Mouse (Mus musculus) induced T-regulatory cell, adult 2 months (primary cell): ENCODE results near the gene Glcci1.
"Not testable (repeated sequence)": the region's sequence is repeated elsewhere in the genome, so short reads cannot be mapped to it uniquely, and the experiment has no call there.

Experiments
- DNase-seq: peaks from one replicate; pipeline ENCODE4 v3.0.0-alpha.2; 2012; ENCODE audit warnings: low read depth

Gene Glcci1

DNA sequence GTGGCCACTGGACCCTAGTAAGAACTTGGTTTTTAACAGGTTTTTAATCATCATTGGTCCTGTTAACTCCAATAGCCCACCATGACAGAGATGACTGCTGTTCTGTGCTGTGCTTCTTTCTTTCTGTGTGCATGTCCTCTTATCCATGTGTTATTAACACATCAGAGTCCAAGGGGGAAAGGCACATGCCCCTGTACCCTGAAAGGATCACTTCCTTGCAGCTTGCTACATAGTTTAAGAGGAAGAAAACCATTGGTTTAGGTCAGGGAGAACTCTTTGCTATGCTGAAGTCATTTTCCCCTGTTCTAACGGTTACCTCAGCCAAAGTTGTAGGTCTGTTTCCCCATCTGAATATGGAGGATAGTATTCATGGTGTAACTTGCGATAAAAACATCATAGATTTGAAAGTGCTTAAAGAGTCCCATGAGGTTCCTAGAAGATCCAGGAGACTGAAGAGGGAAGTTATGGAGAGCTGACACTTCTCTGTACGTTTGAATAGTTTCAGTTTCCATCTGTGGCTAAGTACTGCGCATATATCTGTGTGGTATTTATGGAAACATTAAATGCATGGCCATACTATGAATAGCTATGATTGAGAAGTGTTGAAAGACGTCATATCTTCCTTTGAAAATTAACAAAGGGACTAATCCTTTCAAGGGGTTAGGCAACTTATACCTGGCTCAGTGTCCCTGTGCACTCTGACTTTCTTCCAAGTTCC is 14.1 kb upstream of the Glcci1 start:
- peak; percentile 67 for DNase-seq

DNA sequence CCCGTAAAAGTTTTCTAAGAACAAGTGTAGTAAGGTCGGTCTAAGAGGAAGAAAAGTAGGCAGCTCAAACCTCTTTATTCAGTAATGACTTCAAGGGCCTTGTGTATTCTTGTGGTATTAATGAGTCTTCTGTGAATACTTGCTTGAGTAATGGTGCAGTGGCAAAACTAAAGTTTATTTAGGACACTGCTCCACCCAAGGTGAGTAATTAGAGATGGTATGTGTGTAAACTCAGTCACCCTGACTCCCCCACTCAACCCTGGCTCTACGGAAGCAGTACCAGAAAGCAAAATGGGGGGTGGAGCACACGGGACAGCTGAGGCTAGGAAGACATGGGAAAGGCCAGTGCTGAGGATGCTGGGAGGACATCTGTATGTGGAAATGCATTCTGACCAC is 13.6 kb upstream of the Glcci1 start:
- no peak for DNase-seq

DNA sequence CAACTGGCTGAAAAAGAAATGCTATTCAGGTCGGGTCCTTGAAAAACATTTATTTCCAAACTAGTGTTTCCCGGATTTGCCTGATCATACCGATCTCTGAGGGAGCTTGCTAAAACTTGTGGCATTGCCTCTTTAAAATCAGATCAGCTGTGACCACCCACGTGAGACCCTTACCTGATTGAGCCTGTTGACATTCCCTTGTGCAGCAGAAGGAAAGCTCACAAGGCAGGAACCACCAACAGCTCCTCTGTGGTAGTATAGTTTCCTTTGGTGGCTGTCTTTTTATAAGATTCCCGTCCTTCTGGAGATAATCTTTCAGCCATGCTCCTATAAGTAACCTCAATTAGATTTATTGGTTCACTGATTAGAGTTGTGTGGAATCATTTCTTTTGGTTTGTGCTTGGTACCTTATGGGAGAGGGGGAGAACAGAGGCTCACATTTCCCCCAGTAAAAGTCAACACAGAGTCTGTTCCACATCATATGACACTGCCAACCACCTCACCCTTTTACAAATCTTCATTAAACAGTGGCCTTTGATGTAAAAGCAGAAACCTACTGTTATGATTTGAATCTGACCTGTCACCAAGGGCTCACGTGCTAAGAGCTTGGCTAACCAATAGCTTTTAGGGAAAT is 12.0 kb upstream of the Glcci1 start:
- DNase-seq, result no peak

DNA sequence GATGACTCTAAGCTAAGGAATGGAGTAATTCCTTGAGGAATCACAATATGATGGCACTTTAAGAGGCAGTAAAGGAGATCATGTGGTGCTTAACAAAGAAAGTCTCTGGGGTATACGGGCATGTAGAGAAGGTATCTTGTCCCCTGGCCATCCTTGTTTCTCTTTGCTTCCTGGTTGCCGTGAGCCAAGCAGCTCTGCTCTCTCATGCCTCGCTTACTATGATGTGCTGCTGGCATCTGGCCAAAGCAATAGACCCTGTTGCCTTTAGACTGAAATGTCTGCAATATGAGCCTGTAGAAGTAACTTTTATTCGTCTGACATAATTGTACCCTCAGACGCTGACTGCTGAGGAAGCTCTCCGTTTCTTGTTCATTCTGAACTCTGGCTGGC is 11.5 kb upstream of the Glcci1 start:
- DNase-seq, result no peak

DNA sequence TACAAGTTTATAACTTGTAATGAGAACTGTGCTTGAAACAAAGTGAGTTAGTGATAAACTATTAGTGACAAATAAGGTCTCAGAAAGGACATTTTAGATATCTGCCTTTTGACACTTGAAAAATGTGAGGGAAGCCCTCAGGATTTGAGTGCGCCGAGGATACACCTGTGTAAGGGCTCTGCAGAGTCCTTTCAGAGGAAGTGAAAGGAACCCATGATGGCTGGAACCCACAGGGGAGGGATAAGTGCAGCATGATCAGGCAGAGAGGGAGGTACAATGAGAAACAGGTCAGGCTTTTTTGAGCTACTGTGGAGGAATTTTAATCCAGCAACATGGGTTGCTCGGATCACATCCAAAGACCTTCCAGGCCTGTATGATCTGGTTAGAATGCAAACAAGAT is 10.4 kb upstream of the Glcci1 start:
- DNase-seq, result no peak

DNA sequence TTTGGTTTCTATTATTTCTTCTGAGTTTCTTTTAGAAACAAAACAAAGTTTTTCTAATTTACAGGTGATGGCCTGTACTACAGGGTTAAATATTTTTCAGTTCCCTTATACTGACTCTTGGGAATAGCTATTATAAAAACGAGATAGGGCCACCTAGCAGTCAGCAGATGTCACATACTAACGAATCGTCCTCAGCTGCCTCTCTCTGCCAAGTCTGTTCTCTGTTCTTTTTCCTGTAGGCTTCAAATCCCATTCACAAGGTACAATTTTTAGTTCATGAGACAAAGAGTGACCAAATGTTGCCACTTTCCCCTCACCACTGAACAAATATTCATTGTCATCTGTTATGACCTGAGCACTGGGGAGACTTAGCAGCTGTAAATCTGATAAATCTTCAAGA is 5.4 kb upstream of the Glcci1 start:
- DNase-seq, result no peak

DNA sequence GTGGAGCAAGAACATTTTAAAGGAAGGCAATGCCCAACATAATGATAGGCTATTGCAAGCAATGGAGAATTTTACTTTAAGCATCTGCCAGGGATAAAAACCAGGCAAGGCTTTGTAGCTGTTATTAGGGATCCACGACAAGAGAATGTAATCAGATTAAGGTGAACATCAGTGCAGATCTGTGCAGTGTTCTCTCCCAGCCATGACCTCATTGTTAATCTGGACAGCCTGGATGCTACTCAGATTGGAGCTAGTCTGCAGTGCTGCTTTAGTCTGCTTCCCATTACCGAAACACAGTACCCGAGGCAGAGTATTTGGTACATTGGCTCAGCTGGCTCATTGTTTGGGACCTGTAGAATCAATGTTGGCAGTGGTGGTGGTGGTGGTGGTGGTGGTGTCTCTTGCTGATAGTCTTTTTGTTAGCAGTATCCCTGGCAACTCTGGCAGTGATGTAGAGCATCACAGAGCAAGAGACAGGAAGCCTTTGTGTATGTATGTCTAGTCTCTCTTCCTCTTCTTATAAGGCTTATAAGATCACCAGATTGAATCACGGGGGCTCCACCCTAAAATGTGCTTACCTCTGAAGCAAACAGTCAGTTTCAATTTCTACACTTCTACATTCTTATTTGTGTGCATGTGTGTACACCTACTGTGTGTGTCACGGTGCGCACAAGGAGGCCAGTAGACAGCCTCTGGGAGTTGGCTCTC is 4.7 kb upstream of the Glcci1 start:
- peak; percentile 87 for DNase-seq

DNA sequence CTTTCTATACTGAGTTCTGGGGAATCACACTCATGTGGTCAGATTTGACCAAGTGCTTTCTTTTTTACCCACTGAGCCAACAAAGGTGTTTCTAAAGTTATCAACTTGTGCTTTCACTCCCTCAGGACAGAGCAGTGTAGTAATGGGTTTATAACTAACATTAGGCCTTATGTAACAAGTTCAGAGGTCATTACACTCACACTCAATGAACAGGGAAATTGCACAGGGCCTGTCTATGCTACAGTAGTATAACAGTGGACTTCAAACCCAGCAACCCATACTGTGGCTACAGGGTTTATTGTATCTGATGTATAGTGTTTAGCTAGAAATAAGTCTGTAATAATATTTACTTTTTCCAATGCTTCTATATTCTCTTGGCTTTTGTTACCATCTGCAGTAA is 2.8 kb upstream of the Glcci1 start:
- no peak for DNase-seq

DNA sequence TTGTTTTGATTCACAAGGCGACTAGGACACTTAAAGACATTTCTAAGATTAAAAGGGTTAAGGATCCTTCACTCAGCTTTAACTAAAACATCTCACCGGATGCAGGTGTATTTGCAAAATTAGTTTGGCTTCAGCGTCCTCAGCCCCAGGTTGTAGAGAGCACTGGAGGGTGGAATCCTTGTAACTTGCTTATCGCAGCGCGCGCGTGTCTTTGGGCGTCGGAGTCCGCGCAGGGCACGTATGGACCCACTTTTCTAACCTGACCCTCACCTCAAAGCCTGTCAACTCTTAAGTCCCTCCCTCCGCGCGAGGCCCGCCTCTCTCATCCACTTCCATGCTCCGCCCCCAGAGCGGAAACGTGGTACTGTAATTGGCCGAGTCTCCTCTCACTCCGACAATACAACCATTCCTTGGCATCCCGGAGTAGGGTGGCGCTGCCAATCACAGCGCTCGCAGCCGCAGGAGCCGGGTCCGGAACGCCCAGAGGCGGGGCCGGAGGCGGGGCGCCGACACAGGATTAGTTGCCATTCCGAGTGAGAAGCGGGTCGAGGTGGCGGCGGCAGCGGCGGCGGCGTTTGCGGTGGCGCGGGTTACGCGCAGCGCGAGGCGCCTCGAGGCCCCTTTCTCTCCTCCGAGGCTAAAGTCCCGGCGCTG is 390 bp upstream of the Glcci1 start:
- DNase-seq, result peak; percentile 99

DNA sequence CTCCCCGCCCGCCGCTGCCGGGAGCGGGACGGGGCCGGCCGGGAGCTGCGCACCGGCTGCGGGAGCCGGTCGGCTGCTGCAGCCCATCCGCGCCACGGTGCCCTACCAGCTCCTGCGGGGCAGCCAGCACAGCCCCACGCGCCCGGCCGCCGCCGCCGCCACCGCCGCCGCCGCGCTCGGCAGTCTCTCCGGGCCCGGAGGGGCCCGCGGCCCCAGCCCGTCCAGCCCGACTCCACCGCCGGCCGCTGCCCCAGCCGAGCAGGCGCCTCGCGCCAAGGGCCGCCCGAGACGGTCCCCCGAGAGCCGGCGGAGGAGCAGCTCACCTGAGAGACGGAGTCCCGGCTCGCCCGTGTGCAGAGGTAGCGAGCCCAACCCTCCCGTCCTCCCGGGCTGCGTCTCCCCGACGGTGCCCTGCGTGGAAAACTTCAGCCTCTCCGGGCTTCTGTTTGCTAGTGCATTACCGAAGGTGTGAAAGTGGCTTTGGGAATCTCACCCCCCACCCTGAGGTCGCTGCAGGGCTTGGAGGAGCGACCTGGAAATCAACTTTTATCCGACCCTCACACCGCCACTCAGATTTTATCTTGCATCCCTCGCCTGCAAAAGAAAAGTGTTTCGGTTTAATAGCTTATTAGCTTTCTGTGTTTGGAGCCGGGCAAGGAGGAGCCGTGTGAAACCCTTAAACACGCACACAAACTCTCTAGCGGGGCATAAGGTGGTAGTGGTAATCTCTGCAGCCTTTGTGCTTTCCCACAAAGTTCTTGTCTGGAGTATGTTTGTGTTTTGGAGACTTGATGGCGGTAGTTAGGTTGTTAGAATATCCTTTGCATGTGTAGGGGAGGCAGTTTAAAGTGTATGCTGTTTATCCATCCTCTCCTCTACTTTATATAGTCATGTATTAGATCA is 812 bp downstream of the Glcci1 start:
- DNase-seq, result peak; percentile 74

DNA sequence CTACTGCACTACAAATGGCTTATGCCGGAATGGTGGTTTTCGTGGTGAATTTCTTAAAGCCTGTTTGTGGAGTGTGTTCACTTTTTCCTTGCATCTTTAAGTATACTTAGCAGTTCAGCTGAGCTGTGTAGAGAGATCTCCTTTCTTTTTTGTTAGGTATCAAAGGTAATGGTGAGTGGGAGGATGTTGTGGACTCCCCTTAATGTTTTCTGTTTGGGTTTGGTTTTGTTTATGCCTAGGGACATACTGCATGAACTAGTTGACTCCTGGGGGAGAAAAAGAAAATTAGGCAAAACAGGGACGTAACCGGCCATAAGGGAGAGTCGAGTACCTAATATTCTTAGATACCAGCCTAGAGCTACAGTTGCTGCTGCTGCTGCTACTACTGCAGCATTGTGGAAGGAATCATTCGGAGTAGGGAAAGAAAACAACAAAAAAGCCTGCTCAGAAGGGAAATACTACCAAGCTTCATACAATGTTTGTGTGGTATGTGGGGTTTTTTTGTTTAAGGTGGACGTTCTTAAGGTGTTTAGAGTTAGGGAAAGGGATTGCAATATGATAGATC is 1.5 kb downstream of the Glcci1 start:
- DNase-seq, result no peak

DNA sequence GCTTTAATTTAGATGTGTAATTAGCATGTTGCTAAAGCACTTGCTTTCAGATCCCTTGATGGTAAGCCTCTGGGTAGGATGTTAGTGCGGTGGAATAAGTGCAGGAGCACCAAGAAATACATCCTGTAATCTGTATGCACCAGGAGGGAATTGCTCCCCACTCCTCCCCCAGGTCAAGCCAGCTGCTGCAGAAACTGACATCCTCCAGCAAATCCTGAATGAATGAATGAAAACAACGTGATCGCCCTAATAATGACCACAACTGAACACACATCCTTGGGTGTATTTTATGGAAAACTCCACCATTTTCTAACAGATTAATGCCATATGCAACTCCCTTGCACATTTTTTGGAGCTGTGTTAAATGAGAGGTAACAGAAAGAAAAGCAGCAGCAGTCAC is 2.0 kb downstream of the Glcci1 start:
- DNase-seq, result no peak

DNA sequence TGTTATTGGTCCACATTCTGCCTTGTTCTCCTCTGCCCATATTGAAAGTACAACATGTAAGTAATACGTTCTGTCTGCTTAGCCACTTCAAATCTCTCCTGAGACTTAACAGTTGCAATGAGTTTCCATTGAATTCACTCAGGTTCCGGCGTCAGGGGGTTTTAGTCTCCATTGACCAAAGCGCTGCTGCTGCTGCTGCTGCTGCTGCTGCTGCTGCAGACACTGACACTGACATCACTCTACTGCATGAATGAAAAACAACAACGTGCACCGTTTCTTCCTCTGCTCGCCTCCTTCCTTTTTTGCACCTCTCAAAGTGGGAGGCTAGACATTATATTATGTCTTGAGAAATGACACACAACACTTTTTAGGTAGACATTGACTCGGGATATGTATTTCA is 3.0 kb downstream of the Glcci1 start:
- DNase-seq, result peak; percentile 72

DNA sequence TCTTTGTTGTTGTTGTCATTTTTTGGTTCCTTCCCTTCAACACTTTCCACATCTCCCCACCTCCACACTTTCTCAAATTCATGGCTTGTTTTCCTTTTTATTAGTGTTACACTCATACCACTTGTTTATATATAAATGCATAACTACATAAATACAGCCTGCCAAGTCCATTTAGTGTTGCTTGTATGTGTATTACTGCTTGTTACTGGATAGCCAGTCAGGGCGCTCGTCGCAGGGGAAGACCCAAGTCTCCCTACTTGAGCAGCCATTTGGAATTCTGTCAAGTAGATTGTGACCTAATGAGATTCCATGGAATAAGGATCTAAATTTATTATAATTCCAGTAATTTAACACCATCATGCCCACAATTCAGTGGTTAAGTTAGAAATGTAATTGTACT is 10.3 kb downstream of the Glcci1 start:
- no peak for DNase-seq

DNA sequence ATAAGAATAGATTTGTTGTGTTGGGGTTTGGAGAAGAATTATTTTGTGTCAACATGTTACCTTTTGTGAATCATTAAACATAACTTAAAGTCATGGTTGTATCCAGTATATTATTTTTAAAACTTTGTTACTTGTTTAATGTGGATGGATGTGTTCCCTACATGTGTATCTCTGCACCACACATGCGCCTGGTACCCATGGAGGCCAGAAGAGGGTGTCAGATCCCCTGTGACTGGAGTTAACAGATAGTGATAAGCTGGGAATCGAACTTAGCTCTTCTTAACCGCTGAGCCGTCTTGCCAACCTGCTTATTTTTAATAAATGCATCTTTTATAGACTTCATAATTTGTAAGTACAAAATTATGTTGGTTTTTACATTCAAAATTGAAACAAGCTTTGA is 11.8 kb downstream of the Glcci1 start:
- no peak for DNase-seq

DNA sequence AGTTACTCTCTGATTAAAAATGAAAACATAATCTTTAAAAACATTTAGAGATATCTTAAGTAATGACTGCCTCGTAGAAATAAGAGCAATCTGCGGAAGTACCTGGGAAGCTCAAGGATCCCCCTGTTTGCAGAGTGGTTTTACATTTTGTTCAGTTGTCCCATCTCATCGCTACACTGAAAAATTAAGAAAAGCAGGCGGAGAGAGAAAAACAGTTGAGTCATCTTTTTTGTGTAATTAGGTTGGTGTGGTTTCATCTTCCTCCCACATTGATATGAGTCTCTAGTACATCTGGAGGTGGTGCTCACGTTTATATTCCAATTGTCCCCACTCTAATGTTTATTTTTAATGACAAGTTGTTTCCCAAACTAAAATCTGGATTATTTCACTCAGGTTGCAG is 15.3 kb downstream of the Glcci1 start:
- no peak for DNase-seq

DNA sequence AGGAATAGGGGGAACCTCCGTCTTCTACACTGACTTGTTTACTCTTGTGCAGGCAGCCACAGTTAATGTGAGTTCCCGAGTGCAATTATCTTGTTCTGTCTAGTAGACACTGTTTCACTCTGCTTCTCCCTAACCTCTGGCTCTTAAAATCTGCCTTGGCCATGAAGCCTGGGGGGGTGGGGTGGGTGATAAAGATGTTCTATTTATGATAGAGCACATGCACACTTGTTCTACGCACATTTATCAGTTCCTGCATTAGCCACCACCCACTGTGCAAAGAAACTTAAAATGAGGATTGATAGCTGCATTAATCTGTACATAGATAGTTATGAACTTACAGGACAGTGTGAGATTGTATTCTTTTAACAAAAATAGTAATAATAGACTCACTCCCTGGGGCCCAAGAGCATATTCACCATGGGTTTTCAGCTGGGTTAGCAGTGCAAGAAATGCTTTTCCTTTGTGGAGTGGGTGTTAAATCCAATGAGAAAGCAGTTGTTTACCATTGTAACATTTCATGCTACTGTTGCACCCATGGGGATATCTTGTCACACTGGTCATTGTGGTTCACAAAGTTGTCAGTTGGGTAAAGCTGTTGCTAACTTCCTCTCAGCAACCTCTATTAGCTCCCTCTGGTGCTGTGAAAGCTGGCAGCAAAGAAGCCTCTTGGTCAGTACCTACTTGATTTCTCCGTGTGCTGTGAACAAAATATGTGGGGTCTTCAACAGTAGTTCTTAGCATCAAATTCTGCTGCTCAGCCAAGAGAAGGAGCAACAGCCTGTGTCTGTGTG is 21.9 kb downstream of the Glcci1 start:
- DNase-seq, result no peak

DNA sequence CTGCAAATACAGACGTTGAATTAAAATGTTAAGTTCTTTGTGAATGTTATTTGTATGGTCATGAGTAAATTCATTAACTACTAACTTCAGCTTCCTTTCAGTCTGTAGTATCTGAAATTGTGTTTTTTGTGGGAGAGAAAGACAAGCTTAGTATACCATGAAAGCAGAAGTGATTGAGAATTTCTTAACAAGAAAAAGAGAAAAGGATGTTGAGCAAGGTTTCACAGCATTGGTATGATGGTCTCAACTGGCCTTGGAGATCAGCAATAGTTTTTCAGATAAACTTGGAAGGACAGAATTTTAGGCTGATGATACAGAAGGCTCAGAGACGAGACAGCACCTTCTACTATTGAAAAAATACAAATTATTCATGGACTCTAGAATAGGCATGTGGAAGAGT is 27.5 kb downstream of the Glcci1 start:
- DNase-seq, result no peak

DNA sequence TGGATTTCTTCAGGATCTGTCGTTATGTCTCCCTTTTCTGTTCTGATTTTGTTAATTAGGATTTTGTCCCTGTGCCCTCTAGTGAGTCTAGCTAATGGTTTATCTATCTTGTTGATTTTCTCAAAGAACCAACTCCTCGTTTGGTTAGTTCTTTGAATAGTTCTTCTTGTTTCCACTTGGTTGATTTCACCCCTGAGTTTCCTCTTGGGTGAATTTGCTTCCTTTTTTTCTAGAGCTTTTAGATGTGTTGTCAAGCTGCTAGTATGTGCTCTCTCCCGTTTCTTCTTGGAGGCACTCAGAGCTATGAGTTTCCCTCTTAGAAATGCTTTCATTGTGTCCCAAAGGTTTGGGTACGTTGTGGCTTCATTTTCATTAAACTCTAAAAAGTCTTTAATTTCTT is 32.1 kb downstream of the Glcci1 start:
- DNase-seq, result not testable (repeated sequence)

DNA sequence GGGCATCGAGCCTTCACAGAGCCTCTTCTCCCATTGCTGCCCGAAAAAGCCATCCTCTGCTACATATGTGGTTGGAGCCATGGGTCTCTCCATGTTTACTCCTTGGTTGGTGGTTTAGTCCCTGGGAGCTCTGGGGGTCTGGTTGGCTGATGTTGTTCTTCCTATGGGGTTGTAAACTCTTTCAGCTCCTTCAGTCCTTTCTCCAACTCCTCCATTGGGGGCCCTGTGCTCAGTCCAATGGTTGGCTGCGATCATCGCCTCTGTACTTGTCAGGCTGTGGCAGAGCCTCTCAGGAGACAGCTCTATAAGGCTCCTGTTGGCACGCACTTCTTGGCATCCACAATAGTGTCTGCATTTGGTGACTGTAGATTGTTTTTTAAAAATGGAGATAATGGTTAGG is 35.4 kb downstream of the Glcci1 start:
- DNase-seq, result no peak

DNA sequence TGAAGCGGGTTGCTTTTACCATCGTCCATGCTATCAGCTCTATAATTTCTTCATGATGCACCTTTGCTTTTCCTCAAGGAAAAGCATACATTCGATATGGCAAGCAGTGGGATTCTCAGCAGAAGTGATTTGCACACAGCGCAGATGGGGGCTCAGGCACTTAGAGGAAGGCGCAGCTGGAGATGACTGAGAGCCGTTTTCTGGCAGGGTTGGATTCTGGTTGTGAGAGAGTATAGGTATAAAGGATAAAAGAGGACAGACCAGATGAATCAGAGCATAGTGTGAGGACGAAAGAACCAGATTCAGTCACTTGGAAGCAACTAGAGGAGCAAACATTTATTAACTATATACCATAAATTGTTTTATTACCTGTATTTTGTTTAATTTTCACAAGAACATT is 36.4 kb downstream of the Glcci1 start:
- no peak for DNase-seq
